Mouse (Mus musculus) forebrain, embryonic 13.5 days (tissue): ENCODE results near the gene Spsb4. TPM values are rescaled to one million over a fixed set of nuclear protein-coding genes. Genes with fewer than 3 reads are reported as not detected.
A peak's percentile ranks its signal among the peaks of the same experiment; 100 is the strongest.

Experiments used
- ATAC-seq: fragments of 200-750 bp; cut with Nextera tagmentation; 2 replicates; pipeline ENCODE4 v1.8.0; 2017
- H3K27ac ChIP-seq: fragments of 300-500 bp; sonication (generic); 2 replicates; pipeline ENCODE4 v1.5.1; 2015; ENCODE audit warnings: inconsistent platforms, mild to moderate bottlenecking, moderate library complexity
- H3K27me3 ChIP-seq: fragments of 300-500 bp; sonication (generic); 2 replicates; pipeline ENCODE4 v1.6.1; 2015; ENCODE audit warnings: mild to moderate bottlenecking, inconsistent platforms
- H3K36me3 ChIP-seq: fragments of 300-500 bp; sonication (generic); 2 replicates; pipeline ENCODE4 v1.6.1; 2015; ENCODE audit warnings: mild to moderate bottlenecking, inconsistent platforms; ENCODE audit not compliant: poor library complexity, severe bottlenecking
- H3K4me1 ChIP-seq: fragments of 300-500 bp; sonication (generic); 2 replicates; pipeline ENCODE4 v1.6.1; 2015; ENCODE audit warnings: inconsistent platforms
- H3K4me2 ChIP-seq: fragments of 300-500 bp; sonication (generic); 2 replicates; pipeline ENCODE4 v1.6.1; 2015; ENCODE audit warnings: inconsistent platforms, mild to moderate bottlenecking, moderate library complexity
- H3K4me3 ChIP-seq: fragments of 300-500 bp; sonication (generic); 2 replicates; pipeline ENCODE4 v1.5.1; 2015; ENCODE audit warnings: mild to moderate bottlenecking, inconsistent platforms
- H3K9ac ChIP-seq: fragments of 300-500 bp; sonication (generic); 2 replicates; pipeline ENCODE4 v1.6.1; 2015; ENCODE audit warnings: mild to moderate bottlenecking, inconsistent platforms
- H3K9me3 ChIP-seq: fragments of 300-500 bp; sonication (generic); replicated peaks from 2 replicates; pipeline ENCODE4 v1.6.1; 2016; ENCODE audit warnings: inconsistent platforms
- WGBS: fragments of 180-500 bp; shearing (Covaris S2); methylation state at CpG from one replicate; pipeline ENCODE4 v1.1.7; 2015; 5-methylcytosine and 5-hydroxymethylcytosine counted together
- polyA plus RNA-seq: library from polyadenylated mRNA; unstranded; fragments of >200 nt; fragmentation: Nextera tagmentation; extraction: Ambion mirVana; gene quantifications from 2 replicates; pipeline ENCODE4 v1.2.1, GENCODE M21; 2015

Gene Spsb4
- 47.0 and 55.1 TPM in 2 replicates for polyA plus RNA-seq

GRCm38 (mm10) chr9:97018677-97019147 lies at the start of gene Spsb4:
TSS of gene Spsb4 (minus strand) at chr9:97018843.
- Histone ChIP-seq H3K4me1 (peaks cover 47% of the 10 kb centered on the region), H3K9ac (peak within 1 kb of the TSS; percentile 96), H3K36me3 (no peaks in the 10 kb centered on the region), H3K27ac (peak within 1 kb of the TSS; percentile 99), H3K4me3 (peak within 1 kb of the TSS; percentile 79), H3K27me3 (no peaks in the 10 kb centered on the region), H3K9me3 (no peaks in the 10 kb centered on the region), H3K4me2 (peak within 1 kb of the TSS; percentile 81)
- peak; percentile 91 for ATAC-seq
- WGBS: 0% methylated on average over 43 of the region's 47 CpGs

DNA sequence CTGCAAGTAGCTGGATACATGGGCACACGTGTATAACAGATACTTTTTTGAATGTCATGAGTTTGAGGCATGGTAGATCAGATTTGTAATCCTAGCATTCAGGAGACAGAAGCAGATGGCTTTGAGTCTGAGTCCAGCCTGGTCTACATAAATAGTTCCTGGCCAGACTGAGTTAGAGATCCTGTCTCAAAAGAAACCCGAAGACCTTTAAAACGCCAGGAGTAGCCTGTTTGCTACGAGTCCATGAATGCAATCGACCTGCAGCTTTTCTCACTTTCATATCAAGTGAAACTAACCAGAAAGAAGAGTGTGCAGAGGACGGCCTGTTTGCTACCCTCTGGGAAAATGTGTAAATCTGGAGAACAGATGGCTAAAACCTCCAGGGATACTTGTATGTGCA lies 49.1 kb upstream of the Spsb4 start:
- no peaks in the 10 kb centered on the region for H3K4me1 ChIP-seq
- no peaks in the 10 kb centered on the region for H3K27me3 ChIP-seq
- H3K4me3 ChIP-seq: no peak overlapping the region
- H3K9ac ChIP-seq: no peak overlapping the region
- WGBS: 80% methylated on average over 6 of the region's 6 CpGs
- H3K4me2 ChIP-seq: no peak overlapping the region
- ATAC-seq: no peak
- no peak overlapping the region for H3K27ac ChIP-seq
- no peaks in the 10 kb centered on the region for H3K36me3 ChIP-seq
- H3K9me3 ChIP-seq: no peaks in the 10 kb centered on the region

DNA sequence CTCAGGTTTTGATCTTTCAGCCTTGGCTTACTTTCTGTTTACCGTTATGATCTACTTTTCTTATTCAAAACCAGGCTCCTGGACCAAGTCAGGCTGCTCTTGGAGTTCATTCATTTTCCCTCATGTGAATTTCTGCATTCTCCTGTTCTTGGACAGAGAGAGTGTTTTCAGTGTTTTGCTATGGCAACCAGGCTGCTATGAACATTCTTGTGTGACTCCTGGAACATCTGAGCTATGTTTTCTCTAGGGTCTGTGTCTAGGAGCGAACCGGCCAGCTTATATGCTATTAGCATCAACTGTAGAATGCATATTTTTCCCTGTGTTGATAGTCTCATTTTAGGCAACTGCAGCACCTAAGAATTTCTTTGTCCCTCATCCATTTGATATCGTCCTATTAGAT lies 47.2 kb upstream of the Spsb4 start:
- Histone ChIP-seq H3K9ac (no peak overlapping the region), H3K4me1 (peaks cover 2% of the 10 kb centered on the region; the same call in 1 of the 2 replicates), H3K4me2 (no peak overlapping the region), H3K9me3 (no peaks in the 10 kb centered on the region), H3K27ac (no peak overlapping the region), H3K36me3 (no peaks in the 10 kb centered on the region), H3K4me3 (no peak overlapping the region), H3K27me3 (no peaks in the 10 kb centered on the region)
- 79% methylated on average over 4 of the region's 4 CpGs for WGBS
- no peak for ATAC-seq

DNA sequence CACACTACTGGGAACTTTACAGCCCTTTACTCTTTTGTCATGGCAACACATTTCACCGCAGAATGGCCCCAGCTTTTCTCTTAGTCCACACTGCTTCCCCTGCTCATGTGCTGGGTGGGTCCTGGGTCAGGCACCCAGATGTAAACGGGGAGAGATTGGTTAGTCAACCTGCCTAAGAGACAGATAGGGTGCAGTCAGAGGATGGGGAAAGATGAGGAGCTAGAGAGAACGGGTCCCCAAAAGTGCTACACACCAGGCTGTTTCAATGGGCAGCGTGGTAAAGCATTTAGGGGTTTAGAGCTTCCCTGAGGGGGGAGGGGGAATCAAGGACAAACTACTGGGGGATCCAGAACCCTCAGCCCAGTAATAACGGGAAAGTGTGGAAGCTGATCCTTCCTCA lies 46.6 kb upstream of the Spsb4 start:
- no peaks in the 10 kb centered on the region for H3K9me3 ChIP-seq

DNA sequence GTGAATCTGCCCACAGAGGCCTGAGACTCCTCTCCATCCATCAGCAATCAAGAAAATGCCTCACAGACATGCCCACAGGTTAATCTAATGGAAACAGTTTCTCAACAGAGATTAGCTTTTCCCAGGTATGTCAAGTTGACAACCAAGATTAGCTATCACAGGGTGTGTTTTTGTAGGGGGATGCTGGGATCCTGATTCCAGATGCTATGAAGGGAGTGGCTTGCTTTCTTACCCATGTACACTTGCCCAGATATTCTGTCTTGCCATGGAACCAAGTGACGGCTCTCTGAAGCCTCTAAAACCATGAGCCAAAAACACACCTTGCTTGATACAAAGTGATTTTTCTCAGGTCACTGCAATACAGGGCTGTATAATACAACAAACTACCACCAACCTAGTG lies 45.5 kb upstream of the Spsb4 start:
- Histone ChIP-seq H3K27me3 (no peaks in the 10 kb centered on the region), H3K9me3 (no peaks in the 10 kb centered on the region), H3K27ac (no peak overlapping the region), H3K36me3 (no peaks in the 10 kb centered on the region), H3K4me1 (peaks cover 8% of the 10 kb centered on the region; the same call in 1 of the 2 replicates), H3K4me3 (no peak overlapping the region), H3K4me2 (no peak overlapping the region), H3K9ac (no peak overlapping the region)
- ATAC-seq: no peak
- WGBS: 90% methylated on average over 1 of the region's 1 CpGs

More for the DNA sequence above, 46.6 kb upstream of the Spsb4 start:
- WGBS: 56% methylated on average over 5 of the region's 5 CpGs
- H3K36me3 ChIP-seq: no peaks in the 10 kb centered on the region
- H3K27me3 ChIP-seq: no peaks in the 10 kb centered on the region
- H3K9ac ChIP-seq: no peak overlapping the region
- H3K4me3 ChIP-seq: no peak overlapping the region
- H3K4me1 ChIP-seq: peaks cover 8% of the 10 kb centered on the region; the same call in 1 of the 2 replicates
- ATAC-seq: no peak
- no peak overlapping the region for H3K4me2 ChIP-seq
- H3K27ac ChIP-seq: no peak overlapping the region

GRCm38 (mm10) chr9:97061696-97062095 lies 43.1 kb upstream of the Spsb4 start:
- Histone ChIP-seq H3K27ac (no peak overlapping the region), H3K4me1 (peaks cover 10% of the 10 kb centered on the region; the same call in 1 of the 2 replicates), H3K4me3 (no peak overlapping the region), H3K9ac (no peak overlapping the region), H3K36me3 (no peaks in the 10 kb centered on the region), H3K9me3 (no peaks in the 10 kb centered on the region), H3K4me2 (no peak overlapping the region), H3K27me3 (no peaks in the 10 kb centered on the region)
- WGBS: 97% methylated on average over 9 of the region's 9 CpGs
- no peak for ATAC-seq

- Histone ChIP-seq H3K36me3 (no peaks in the 10 kb centered on the region), H3K9ac (no peak overlapping the region), H3K4me1 (peaks cover 21% of the 10 kb centered on the region), H3K4me2 (no peak overlapping the region), H3K27ac (0 out of 2 replicates have a peak overlapping the region, but pooled peaks have one; percentile 40), H3K27me3 (no peaks in the 10 kb centered on the region), H3K9me3 (no peaks in the 10 kb centered on the region), H3K4me3 (no peak overlapping the region)
- ATAC-seq: no peak
- WGBS: 76% methylated on average over 18 of the region's 18 CpGs
Measured at GRCm38 (mm10) chr9:97056541-97057338, 38.1 kb upstream of the Spsb4 start.

DNA sequence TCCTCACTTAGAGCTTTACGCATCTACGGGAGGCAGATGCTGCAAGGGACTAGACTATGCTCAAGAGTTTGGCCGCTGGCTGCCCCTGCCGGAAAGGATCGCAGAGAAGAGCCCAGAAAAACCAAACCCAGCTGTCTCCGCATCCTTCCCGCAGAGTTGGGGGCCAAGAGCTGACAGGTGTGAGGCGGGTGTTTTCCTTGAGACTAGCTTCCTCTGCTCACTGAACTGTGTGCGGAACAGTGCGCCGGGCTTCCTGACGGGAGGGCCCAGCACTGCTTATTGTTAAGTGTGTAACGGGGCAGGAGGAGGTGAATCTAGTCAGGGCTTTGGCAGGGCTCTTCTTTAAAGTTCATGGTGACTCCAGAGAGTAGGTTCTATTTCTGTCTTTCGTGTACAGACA lies 37.3 kb upstream of the Spsb4 start:
- Histone ChIP-seq H3K27me3 (no peaks in the 10 kb centered on the region), H3K4me3 (no peak overlapping the region), H3K36me3 (no peaks in the 10 kb centered on the region), H3K4me2 (no peak overlapping the region), H3K4me1 (peaks cover 25% of the 10 kb centered on the region), H3K9me3 (no peaks in the 10 kb centered on the region), H3K27ac (no peak overlapping the region), H3K9ac (no peak overlapping the region)
- ATAC-seq: no peak
- 38% methylated on average over 14 of the region's 14 CpGs for WGBS

GRCm38 (mm10) chr9:97051176-97051575 lies 32.5 kb upstream of the Spsb4 start:
- Histone ChIP-seq H3K4me2 (peak overlapping the region; percentile 10; the same call in 1 of the 2 replicates), H3K27me3 (no peaks in the 10 kb centered on the region), H3K27ac (peak overlapping the region; percentile 72), H3K9me3 (no peaks in the 10 kb centered on the region), H3K4me3 (no peak overlapping the region), H3K9ac (peak overlapping the region; percentile 40; the same call in 1 of the 2 replicates), H3K36me3 (no peaks in the 10 kb centered on the region), H3K4me1 (peaks cover 19% of the 10 kb centered on the region)
- 12% methylated on average over 8 of the region's 8 CpGs for WGBS
- peak; percentile 92 for ATAC-seq

DNA sequence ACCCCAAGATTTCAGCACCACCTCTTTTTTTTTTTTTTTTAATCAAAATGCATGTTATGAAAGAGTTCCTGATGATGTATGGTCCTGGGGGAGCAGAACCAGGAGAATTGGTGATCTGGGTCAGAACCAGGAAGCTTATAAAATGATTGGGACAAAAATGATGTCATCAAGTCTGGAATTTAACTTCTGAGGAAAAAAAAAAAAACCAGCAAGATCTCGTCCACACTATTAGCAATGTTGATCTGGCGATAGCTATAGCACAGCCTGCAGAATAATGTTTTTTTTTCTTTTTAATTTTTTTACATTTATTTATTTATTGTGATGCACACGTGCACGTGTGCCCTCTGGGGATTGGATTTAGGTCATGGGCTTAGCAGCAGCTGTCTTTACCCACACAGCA lies 27.6 kb upstream of the Spsb4 start:
- H3K36me3 ChIP-seq: no peaks in the 10 kb centered on the region
- no peak for ATAC-seq
- WGBS: 88% methylated on average over 4 of the region's 4 CpGs
- peaks cover 12% of the 10 kb centered on the region for H3K4me1 ChIP-seq
- H3K27me3 ChIP-seq: no peaks in the 10 kb centered on the region
- no peak overlapping the region for H3K9ac ChIP-seq
- no peak overlapping the region for H3K4me3 ChIP-seq
- H3K27ac ChIP-seq: no peak overlapping the region
- no peak overlapping the region for H3K4me2 ChIP-seq
- H3K9me3 ChIP-seq: no peaks in the 10 kb centered on the region

DNA sequence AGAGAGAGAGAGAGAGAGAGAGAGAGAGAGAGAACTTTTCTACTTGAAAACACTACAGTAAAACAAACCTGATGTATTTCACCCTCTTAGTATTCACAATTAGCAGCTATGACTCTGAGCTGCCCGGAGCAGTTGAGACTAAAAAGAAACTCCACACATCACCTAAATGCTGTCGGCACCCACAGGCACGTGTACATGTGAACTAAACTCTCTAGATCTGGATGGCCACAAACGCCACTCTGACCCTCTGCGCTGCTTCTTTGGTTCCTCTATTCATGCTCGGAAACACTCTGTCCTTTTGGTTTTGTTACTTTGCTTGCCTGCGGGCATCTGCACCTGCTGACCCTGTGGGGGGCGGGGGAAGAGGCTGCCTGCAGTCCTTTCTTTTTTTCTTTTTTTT lies 23.0 kb upstream of the Spsb4 start:
- Histone ChIP-seq H3K4me2 (no peak overlapping the region), H3K9ac (no peak overlapping the region), H3K36me3 (no peaks in the 10 kb centered on the region), H3K9me3 (no peaks in the 10 kb centered on the region), H3K4me1 (peaks cover 8% of the 10 kb centered on the region), H3K4me3 (no peak overlapping the region), H3K27me3 (no peaks in the 10 kb centered on the region), H3K27ac (no peak overlapping the region)
- no peak for ATAC-seq
- WGBS: 54% methylated on average over 8 of the region's 8 CpGs

DNA sequence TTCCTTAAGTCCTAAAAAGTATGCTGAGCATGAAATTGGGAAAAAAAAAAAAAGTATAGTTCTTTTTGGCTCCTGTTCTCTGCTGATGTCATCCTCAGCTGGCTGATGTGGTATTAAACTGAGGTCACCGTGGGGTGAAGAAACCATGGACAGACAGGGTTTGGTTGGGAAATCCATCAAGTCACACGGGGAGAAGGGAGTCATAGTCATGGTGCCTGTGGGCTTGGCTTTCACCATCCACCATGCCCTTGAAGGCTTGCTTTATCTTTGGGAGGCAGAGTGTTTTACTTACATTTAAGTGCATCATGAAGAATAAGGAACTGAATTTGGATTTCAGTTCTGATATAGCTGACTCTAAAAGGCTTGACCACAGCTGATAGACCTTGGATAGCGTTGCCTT lies 19.4 kb upstream of the Spsb4 start:
- H3K4me3 ChIP-seq: no peak overlapping the region
- H3K27me3 ChIP-seq: no peaks in the 10 kb centered on the region
- peaks cover 9% of the 10 kb centered on the region for H3K4me1 ChIP-seq
- H3K9ac ChIP-seq: no peak overlapping the region
- H3K4me2 ChIP-seq: no peak overlapping the region
- no peaks in the 10 kb centered on the region for H3K36me3 ChIP-seq
- WGBS: 95% methylated on average over 3 of the region's 3 CpGs
- H3K27ac ChIP-seq: no peak overlapping the region
- ATAC-seq: no peak
- no peaks in the 10 kb centered on the region for H3K9me3 ChIP-seq
